Mouse (Mus musculus) E14TG2a.4 (cell line): ENCODE results near the gene Ankrd42.

Experiments
- H3K27me3 ChIP-seq: 2 replicates; pipeline ENCODE4 v1.6.1; 2014; ENCODE audit warnings: low read length, control low read depth; ENCODE audit not compliant: insufficient read depth
- H3K36me3 ChIP-seq: 2 replicates; pipeline ENCODE4 v1.6.1; 2014; ENCODE audit warnings: low read length, control low read depth; ENCODE audit not compliant: insufficient read depth
- H3K4me1 ChIP-seq: replicated peaks from 2 replicates; pipeline ENCODE4 v1.6.1; 2014; ENCODE audit warnings: low read depth, low read length, control low read depth
- H3K4me3 ChIP-seq: replicated peaks from 2 replicates; pipeline ENCODE4 v1.5.1; 2014; ENCODE audit warnings: mild to moderate bottlenecking, low read length
- H3K9me3 ChIP-seq: 2 replicates; pipeline ENCODE4 v1.6.1; 2014; ENCODE audit warnings: low read length, control low read depth
- CTCF ChIP-seq: conservative IDR thresholded peaks from 2 replicates; pipeline ENCODE4 v1.5.1; 2014; ENCODE audit warnings: low read length
- NANOG ChIP-seq: IDR thresholded peaks from 2 replicates; pipeline ENCODE4 v1.6.1; 2014; ENCODE audit warnings: borderline replicate concordance, low read length, mixed read lengths
- POU5F1 ChIP-seq: IDR thresholded peaks from 2 replicates; pipeline ENCODE4 v1.6.1; 2014; ENCODE audit warnings: low read length, borderline replicate concordance

Ankrd42 gene

DNA sequence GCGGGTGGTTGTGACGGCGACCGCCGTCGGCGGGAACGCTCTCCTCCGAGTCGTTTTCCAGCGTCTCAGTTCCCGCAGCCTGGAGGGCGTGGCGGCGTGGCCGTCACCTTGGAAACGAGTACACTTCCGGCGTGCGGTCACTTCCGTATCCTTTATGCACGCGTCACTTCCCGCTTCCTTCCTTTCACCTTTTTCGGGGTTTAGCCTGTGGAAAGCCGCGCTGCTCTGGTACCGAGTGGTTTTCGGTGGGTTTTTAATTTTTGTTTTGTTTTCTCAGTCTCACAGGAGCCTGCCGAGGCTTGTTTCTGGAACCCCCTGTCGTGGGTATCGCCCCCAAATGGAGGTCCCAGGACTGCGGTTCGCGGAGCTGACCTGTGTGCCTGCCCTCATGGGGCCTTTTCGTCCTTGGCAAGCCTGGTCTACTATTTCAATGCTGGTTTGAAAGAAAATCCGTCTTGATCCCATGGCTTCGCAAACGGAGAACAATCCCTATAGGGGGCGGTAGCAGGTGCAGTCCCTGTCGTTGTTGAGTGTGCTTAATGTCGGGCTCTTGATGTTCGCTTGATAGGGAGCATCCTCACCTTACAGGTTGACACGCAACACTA lies at the start of gene Ankrd42:
TSS of gene Ankrd42 (minus strand) at position 122 of the 605 bp plus-strand sequence.
- Histone ChIP-seq H3K36me3 (peaks cover 35% of the 10 kb centered on the region), H3K9me3 (no peaks in the 10 kb centered on the region), H3K4me3 (peak within 1 kb of the TSS; percentile 90), H3K4me1 (peaks cover 33% of the 10 kb centered on the region), H3K27me3 (peaks cover 29% of the 10 kb centered on the region)
- TF ChIP-seq NANOG (no peak), CTCF (no peak; the same call in 1 of the 2 replicates), POU5F1 (no peak)

DNA sequence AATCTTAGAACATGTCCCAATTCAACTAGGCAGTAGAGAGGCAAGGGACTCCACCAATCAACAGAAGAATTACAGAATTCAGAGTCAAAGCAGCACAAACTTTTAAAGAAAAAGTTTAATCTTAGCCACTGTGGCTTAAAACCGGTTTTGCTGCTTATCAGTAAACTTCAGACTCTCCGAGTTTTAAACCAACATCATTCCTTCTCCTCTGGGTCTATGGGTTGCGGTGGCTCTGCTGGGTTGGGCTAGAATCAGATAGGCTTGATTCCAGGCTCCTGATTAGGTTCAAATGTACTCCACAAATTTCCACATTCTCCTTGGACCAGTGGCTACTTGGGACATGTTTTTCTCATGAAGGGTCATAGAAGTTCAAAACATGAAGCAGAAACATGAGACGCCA lies 40.4 kb upstream of the Ankrd42 start:
- peaks cover 23% of the 10 kb centered on the region for H3K4me1 ChIP-seq

GRCm38 (mm10) chr7:92675131-92675530 lies 38.2 kb upstream of the Ankrd42 start:
- no peak for TF ChIP-seq POU5F1
- TF ChIP-seq CTCF, result no peak
- TF ChIP-seq NANOG, result no peak
- Histone ChIP-seq H3K36me3 (no peaks in the 10 kb centered on the region), H3K27me3 (no peaks in the 10 kb centered on the region), H3K4me3 (peak overlapping the region; percentile 24), H3K4me1 (peaks cover 36% of the 10 kb centered on the region), H3K9me3 (no peaks in the 10 kb centered on the region)

More for the DNA sequence above, 40.4 kb upstream of the Ankrd42 start:
- H3K27me3 ChIP-seq, result no peaks in the 10 kb centered on the region
- no peak for TF ChIP-seq CTCF
- no peaks in the 10 kb centered on the region for H3K9me3 ChIP-seq
- H3K4me3 ChIP-seq, result no peak overlapping the region
- no peaks in the 10 kb centered on the region for H3K36me3 ChIP-seq

GRCm38 (mm10) chr7:92669507-92670471 lies 32.8 kb upstream of the Ankrd42 start, which contains the start of gene Pcf11:
TSS of gene Pcf11 (minus strand) at chr7:92669934.
- H3K4me1 ChIP-seq, result peaks cover 40% of the 10 kb centered on the region
- H3K4me3 ChIP-seq, result peak within 1 kb of the TSS; percentile 99
- no peak for TF ChIP-seq CTCF
- 0 out of 2 replicates have a peak, but pooled peaks have one; percentile 9 for TF ChIP-seq NANOG
- TF ChIP-seq POU5F1, result no peak
- no peaks in the 10 kb centered on the region for H3K27me3 ChIP-seq
- no peaks in the 10 kb centered on the region for H3K9me3 ChIP-seq
- peaks cover 29% of the 10 kb centered on the region for H3K36me3 ChIP-seq

GRCm38 (mm10) chr7:92668791-92669506 lies 32.0 kb upstream of the Ankrd42 start:
- peaks cover 32% of the 10 kb centered on the region for H3K4me1 ChIP-seq
- no peaks in the 10 kb centered on the region for H3K27me3 ChIP-seq
- H3K4me3 ChIP-seq, result peak overlapping the region; percentile 99
- TF ChIP-seq CTCF, result no peak
- TF ChIP-seq NANOG, result no peak
- TF ChIP-seq POU5F1, result no peak
- no peaks in the 10 kb centered on the region for H3K9me3 ChIP-seq
- peaks cover 32% of the 10 kb centered on the region for H3K36me3 ChIP-seq

- H3K4me1 ChIP-seq, result peaks cover 30% of the 10 kb centered on the region
- peaks cover 56% of the 10 kb centered on the region for H3K36me3 ChIP-seq
- TF ChIP-seq NANOG (no peak), POU5F1 (no peak), CTCF (no peak)
- H3K4me3 ChIP-seq, result peak overlapping the region; percentile 99
- H3K27me3 ChIP-seq, result no peaks in the 10 kb centered on the region
- H3K9me3 ChIP-seq, result no peaks in the 10 kb centered on the region
These were observed 29.4 kb upstream of the Ankrd42 start for GRCm38 (mm10) chr7:92666274-92666820.

DNA sequence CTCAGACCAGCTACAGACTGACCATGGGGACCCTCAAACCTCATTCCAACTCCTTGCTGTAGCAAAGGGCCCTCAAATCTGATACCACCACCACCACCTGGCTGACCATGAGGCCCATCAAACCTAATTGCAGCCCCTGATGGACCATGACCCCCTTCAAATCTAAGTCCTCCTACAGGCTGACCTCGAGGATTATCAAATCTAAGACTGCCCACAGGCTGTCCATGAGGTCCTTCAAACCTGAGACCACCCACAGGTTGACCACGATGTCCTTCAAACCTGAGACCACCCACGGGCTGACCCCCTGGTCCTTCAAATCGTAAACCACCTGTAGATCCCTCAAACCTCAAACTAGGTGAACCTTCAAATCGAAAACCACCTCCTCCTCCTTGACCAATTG lies 21.1 kb upstream of the Ankrd42 start:
- Histone ChIP-seq H3K4me3 (no peak overlapping the region), H3K36me3 (peaks cover 88% of the 10 kb centered on the region), H3K9me3 (no peaks in the 10 kb centered on the region), H3K4me1 (peaks cover 26% of the 10 kb centered on the region), H3K27me3 (no peaks in the 10 kb centered on the region)
- no peak for TF ChIP-seq POU5F1
- TF ChIP-seq NANOG, result no peak
- no peak for TF ChIP-seq CTCF

- Histone ChIP-seq H3K36me3 (peaks cover 87% of the 10 kb centered on the region), H3K4me3 (no peak overlapping the region), H3K4me1 (peaks cover 26% of the 10 kb centered on the region), H3K9me3 (no peaks in the 10 kb centered on the region), H3K27me3 (no peaks in the 10 kb centered on the region)
- TF ChIP-seq CTCF (no peak), NANOG (no peak), POU5F1 (no peak)
These were observed 19.4 kb upstream of the Ankrd42 start for GRCm38 (mm10) chr7:92656386-92656785.
